Mouse (Mus musculus): Measurements from ENCODE around the gene Mosmo. TPM values are rescaled to one million over a fixed set of nuclear protein-coding genes. Genes with fewer than 3 reads are reported as not detected.

Gene Mosmo
- polyA plus RNA-seq (2012; ENCODE audit: low replicate concordance) = 31.5 and 41.5 TPM in 2 replicates

GRCm38 (mm10) chr7:120677001-120677643, at the start of gene Mosmo:
Mosmo (plus strand) TSS chr7:120677618.

GRCm38 (mm10) chr7:120634711-120635361, 42.6 kb upstream of the Mosmo start, which contains the start of gene Uqcrc2:
Uqcrc2 (plus strand) TSS chr7:120635176.

GRCm38 (mm10) chr7:120670153-120670875, 7.1 kb upstream of the Mosmo start, which contains the start of gene Pdzd9:
Pdzd9 (minus strand) TSS chr7:120670343.

GRCm38 (mm10) chr7:120739018-120739417, 61.6 kb downstream of the Mosmo start, which contains the start of gene Vwa3a:
Vwa3a (plus strand) TSS chr7:120739318.

Other genes with a start within 250 kb of the Mosmo start
- gene Uqcrc2, start 42.4 kb upstream of the Mosmo start, polyA plus RNA-seq (2012; ENCODE audit: low replicate concordance) = 3.1 and 14.3 TPM in 2 replicates
- gene Pdzd9, start 7.3 kb upstream of the Mosmo start, polyA plus RNA-seq (2012; ENCODE audit: low replicate concordance) = not detected in 2 replicates
- gene Vwa3a, start 61.7 kb downstream of the Mosmo start, polyA plus RNA-seq (2012; ENCODE audit: low replicate concordance) = not detected in 2 replicates
- not detected in 2 replicates for gene Gm5737, start 134.7 kb downstream of the Mosmo start, polyA plus RNA-seq (2012; ENCODE audit: low replicate concordance)
- 40.4 and 62.0 TPM in 2 replicates for gene Eef2k, start 165.2 kb downstream of the Mosmo start, polyA plus RNA-seq (2012; ENCODE audit: low replicate concordance)
- gene Polr3e, start 240.1 kb downstream of the Mosmo start, polyA plus RNA-seq (2012; ENCODE audit: low replicate concordance) = 10.3 and 11.5 TPM in 2 replicates

All from leukemia stem cell, adult 10-12 weeks (primary cell).